Mouse (Mus musculus) lung, postnatal 14 days (tissue): ENCODE measurements at regions not wholly inside any gene's neighbourhood (a gene's known extent, or its start where the extent isn't known, plus 50 kb on each side); places are given as distances from the start of the nearest gene placed in this dataset.

Experiments used
- DNase-seq: peaks from one replicate; pipeline ENCODE4 v3.0.0; 2021

DNA sequence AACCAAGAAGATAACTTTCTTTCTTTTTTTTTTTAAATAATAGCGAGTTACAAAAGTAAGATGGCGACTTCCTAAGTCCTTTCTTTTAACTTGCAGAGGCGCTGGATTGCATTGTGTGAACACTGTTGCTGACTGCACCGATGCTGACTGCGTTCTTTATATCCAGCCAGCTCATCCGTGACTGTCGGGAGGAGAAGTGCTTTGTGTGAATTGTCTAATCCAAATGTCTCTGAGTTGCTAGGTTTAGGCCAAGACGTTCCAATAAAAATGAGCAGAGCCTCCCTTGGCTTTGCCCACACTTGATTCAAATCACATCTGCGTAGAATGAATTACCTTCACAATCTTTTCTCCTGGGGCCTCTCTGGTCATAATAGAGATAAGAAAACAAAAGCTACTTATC lies 156.0 kb upstream of the Slc24a2 start:
- DNase-seq = no peak

DNA sequence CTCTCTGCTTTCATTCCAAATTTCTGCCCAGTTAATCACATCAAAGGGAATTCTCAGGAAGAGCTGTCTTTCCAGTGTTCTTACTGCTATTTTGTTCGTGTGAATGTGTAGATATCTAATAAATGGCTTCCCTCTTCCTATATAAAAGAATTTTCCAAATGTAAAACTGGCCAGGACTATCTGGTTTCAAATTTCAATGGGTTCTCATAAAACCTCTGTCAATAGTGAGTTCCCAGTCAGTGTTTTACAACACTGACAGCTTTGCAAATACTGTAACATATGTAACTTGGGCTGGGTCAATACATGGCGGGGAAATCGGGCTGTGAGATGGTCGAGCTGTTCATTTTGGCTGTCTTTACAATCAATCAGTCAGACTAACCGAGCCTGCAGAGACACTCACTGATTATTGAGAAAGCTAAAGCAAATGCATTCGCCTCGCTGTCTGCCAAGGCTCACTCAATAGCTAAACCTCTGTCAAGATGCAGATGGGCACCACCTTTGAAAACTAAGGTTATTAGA lies 155.0 kb upstream of the Slc24a2 start:
- no peak for DNase-seq

DNA sequence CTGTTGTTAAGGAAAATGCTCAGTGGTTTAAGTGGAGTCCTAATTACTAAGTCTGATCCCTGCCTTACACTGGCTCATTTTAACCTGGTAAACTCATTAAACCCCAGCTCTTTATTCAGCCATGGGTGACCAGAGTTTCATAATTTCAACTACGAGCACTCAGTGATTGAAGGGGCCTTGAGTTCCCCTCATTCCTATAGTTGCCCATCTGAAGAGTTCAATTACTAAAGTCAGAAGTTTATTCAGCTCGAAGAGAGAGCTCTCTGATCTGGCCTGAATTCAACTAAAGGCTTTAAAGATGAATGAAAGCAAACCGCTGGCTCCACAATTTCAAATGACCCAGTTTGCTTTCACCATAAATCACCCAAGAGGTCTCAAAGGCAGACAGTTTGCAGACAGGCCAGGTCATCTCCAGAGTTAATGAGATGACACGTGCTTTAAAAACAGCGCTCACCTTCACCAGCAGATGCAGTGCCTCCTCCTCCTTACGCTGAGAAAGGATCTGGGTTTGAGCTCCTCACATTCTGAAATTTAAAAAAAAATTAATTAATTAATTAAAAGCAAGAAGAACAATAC lies 154.3 kb upstream of the Slc24a2 start:
- no peak for DNase-seq

- DNase-seq = no peak
Measured at GRCm38 (mm10) chr4:87380716-87381115, 150.4 kb upstream of the Slc24a2 start.

GRCm38 (mm10) chr4:87379516-87380173 lies 149.4 kb upstream of the Slc24a2 start:
- no peak for DNase-seq

GRCm38 (mm10) chr4:87371960-87372359 lies 141.7 kb upstream of the Slc24a2 start:
- no peak for DNase-seq

DNA sequence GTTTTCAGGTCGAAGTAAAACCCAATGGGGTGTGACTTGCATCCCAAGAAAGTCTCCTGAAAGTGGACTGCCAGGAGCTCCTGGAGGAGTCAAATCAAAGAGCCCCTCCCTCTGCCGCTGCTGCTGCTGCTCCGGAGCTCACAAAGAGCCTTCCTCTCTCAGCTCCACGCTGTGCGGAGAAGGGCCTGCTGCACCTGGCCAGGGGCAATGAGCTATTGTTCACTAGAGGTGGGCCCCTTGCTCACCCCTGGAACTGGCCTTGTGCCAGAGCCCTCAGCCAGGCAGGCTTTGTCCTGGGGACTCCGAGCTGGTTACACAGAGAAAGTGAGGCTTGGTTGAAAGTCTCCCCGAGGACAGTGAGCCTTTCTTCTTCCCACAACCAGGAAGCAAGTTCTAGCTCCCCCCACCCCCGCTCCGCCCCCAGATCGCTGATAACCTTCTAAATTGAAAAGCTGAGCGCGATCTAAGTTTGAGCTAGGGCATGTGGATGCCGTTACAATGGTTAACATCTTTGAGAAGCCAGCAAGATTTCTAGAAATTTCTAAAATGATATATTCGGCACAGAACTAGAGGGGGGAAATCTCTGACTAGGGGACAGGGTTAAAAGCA lies 139.5 kb upstream of the Slc24a2 start:
- DNase-seq = no peak

- peak; percentile 63 for DNase-seq
Measured at GRCm38 (mm10) chr4:87368413-87369160, 138.3 kb upstream of the Slc24a2 start.

- DNase-seq = peak; percentile 82
Measured at GRCm38 (mm10) chr4:87367732-87368412, 137.6 kb upstream of the Slc24a2 start.

- DNase-seq = no peak
Measured at GRCm38 (mm10) chr4:87362201-87362600, 131.9 kb upstream of the Slc24a2 start.

GRCm38 (mm10) chr4:87359483-87359882 lies 129.2 kb upstream of the Slc24a2 start:
- peak; percentile 62 for DNase-seq

GRCm38 (mm10) chr4:87359004-87359403 lies 128.7 kb upstream of the Slc24a2 start:
- no peak for DNase-seq

GRCm38 (mm10) chr4:87332968-87333367 lies 102.7 kb upstream of the Slc24a2 start:
- no peak for DNase-seq

- DNase-seq = no peak
Measured at GRCm38 (mm10) chr4:87329136-87329535, 98.9 kb upstream of the Slc24a2 start.

DNA sequence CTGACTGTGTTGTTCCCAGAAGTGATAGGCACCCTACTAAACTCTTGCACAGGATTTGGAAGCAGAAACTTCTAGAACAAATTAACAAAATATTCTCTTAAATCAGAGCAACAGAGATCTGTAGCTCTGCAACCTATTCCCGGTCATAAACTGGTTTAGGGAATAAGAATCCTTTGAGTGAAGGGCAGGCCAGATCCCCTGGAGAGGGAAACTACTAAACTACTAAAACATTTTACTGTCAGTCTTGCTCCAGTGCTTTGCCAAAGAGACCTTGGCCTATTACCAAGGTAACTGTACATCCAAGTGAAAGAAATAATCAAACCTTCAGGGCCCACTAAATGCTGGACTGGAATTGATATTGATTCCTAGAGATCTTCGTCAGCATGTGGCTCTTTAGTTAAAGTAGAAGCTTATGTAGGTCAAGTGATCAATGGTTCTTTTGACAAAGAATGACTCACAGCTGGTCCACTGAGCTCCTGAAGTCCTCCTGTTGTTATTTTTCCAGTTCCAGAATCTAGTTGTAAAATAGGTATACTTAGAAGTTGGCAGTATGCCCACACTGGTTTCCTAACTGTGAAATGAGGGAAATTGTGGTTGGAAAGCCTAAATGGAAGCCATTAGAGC lies 91.6 kb upstream of the Slc24a2 start:
- DNase-seq = no peak

DNA sequence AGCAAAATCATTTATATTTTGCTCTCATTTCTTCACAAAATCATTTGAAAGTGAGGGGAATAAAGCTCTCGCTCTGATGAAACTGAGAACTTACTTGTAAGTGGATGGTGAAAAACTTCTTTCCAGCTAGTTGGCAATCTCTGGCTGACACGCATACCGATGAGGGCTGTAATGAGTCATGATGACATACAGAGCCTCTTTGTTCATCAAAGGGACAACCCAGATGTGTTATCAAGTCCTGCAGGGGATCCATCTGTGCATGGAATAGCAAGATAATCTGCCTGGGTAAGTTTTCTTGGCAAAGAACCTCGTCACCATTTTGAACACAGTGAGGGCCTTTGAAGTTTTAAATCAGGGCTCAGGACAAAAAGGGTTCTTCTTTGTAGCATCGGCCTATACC lies 67.9 kb upstream of the Slc24a2 start:
- no peak for DNase-seq

DNA sequence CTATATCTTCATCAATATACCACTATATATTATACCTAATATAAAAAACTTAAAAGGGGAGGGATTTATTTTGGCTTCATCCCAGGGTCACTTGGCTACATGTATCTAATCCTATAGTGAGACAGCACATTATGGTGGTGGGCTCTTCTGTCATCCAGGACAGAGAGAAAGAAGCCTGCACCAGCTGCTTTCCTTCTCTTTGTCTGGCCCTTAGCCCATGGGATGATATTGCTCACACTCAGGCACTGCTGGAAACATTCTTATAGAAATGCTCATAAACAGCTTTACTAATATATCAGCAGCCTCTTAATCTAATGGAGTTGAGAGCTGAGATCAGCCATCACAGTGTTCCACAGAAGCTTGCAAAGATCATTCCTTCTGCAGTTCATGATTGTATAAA lies 64.3 kb upstream of the Slc24a2 start:
- DNase-seq = no peak
